Mouse (Mus musculus) CH12.LX (cell line): ENCODE measurements at regions not wholly inside any gene's neighbourhood (a gene's known extent, or its start where the extent isn't known, plus 50 kb on each side); places are given as distances from the start of the nearest gene placed in this dataset.
A peak's percentile ranks its signal among the peaks of the same experiment; 100 is the strongest.

ENCODE experiments used
- DNase-seq: peaks from one replicate; pipeline ENCODE4 v3.0.0-alpha.2; 2013; ENCODE audit errors: extremely low read depth
- H3K27ac ChIP-seq: 2 replicates; pipeline ENCODE4 v1.5.1; 2012; ENCODE audit warnings: low read depth, mild to moderate bottlenecking, control low read depth, moderate library complexity; ENCODE audit not compliant: insufficient read depth
- H3K27me3 ChIP-seq: replicated peaks from 2 replicates; pipeline ENCODE3; 2012; ENCODE audit warnings: inconsistent platforms
- H3K36me3 ChIP-seq, 2 experiments: replicated peaks in 1 of 2; 2 replicates each; pipeline versions ENCODE3 to v1.6.1; 2012; ENCODE audit warnings: inconsistent platforms in 1 of 2, low read length in 1 of 2, mild to moderate bottlenecking in 1 of 2, mixed read lengths in 1 of 2, moderate library complexity in 1 of 2; ENCODE audit not compliant: control insufficient read depth in 1 of 2, insufficient read depth in 1 of 2
- H3K4me1 ChIP-seq, 2 experiments: 2 replicates each; pipeline ENCODE4 v1.6.1; 2012; ENCODE audit warnings: inconsistent platforms in 1 of 2, moderate library complexity in 1 of 2; ENCODE audit not compliant: insufficient read depth in 2 of 2, control insufficient read depth in 1 of 2
- H3K4me2 ChIP-seq: 2 replicates; pipeline ENCODE4 v1.6.1; 2012; ENCODE audit warnings: low read depth, mild to moderate bottlenecking, control low read depth; ENCODE audit not compliant: poor library complexity, insufficient read depth, severe bottlenecking
- H3K4me3 ChIP-seq, 3 experiments: fragments of 150-350 bp in 1 of 3; sonication (generic) in 1 of 3; replicated peaks in 1 of 3; 2 replicates each; pipeline versions ENCODE3 to v1.5.1; 2011 to 2012; ENCODE audit warnings: low read depth in 2 of 3, low read length in 2 of 3, mild to moderate bottlenecking in 2 of 3, moderate library complexity in 2 of 3, control low read depth in 1 of 3, improper control_type of control experiment in 1 of 3, inconsistent platforms in 1 of 3, mixed read lengths in 1 of 3; ENCODE audit not compliant: poor library complexity in 1 of 3
- H3K79me2 ChIP-seq: replicated peaks from 2 replicates; pipeline ENCODE4 v1.6.1; 2012; ENCODE audit warnings: mild to moderate bottlenecking, moderate library complexity; ENCODE audit not compliant: control insufficient read depth, poor library complexity, insufficient read depth, severe bottlenecking; ENCODE audit errors: extremely low read depth
- H3K9ac ChIP-seq: 2 replicates; pipeline ENCODE4 v1.6.1; 2012; ENCODE audit warnings: low read depth, mild to moderate bottlenecking, control low read depth, moderate library complexity; ENCODE audit not compliant: insufficient read depth
- H3K9me3 ChIP-seq: replicated peaks from 2 replicates; pipeline ENCODE3; 2012; ENCODE audit warnings: low read length, inconsistent platforms, mixed read lengths
- BHLHE40 ChIP-seq: IDR thresholded peaks from 2 replicates; pipeline ENCODE4 v1.6.1; 2011; ENCODE audit warnings: mild to moderate bottlenecking, low read depth, low read length, improper control_type of control experiment
- CHD1 ChIP-seq: IDR thresholded peaks from 2 replicates; pipeline ENCODE4 v1.6.1; 2012; ENCODE audit warnings: low read depth, low read length, improper control_type of control experiment, inconsistent platforms
- E2F4 ChIP-seq: IDR thresholded peaks from 2 replicates; pipeline ENCODE4 v1.6.1; 2011; ENCODE audit warnings: low read depth, low read length, improper control_type of control experiment; ENCODE audit not compliant: insufficient replicate concordance
- ELF1 ChIP-seq: IDR thresholded peaks from 2 replicates; pipeline ENCODE4 v1.6.1; 2014; ENCODE audit warnings: low read depth, mild to moderate bottlenecking, inconsistent platforms, low read length, improper control_type of control experiment
- HCFC1 ChIP-seq: IDR thresholded peaks from 2 replicates; pipeline ENCODE4 v1.6.1; 2012; ENCODE audit warnings: low read depth, mild to moderate bottlenecking, inconsistent platforms, low read length, improper control_type of control experiment
- MAFK ChIP-seq: IDR thresholded peaks from 2 replicates; pipeline ENCODE4 v1.6.1; 2011; ENCODE audit warnings: low read length, improper control_type of control experiment; ENCODE audit not compliant: insufficient replicate concordance
- MAX ChIP-seq: IDR thresholded peaks from 2 replicates; pipeline ENCODE4 v1.6.1; 2011; ENCODE audit warnings: low read length, improper control_type of control experiment
- MEF2A ChIP-seq: IDR thresholded peaks from 2 replicates; pipeline ENCODE4 v1.6.1; 2014; ENCODE audit warnings: low read depth, mild to moderate bottlenecking, inconsistent platforms, low read length, improper control_type of control experiment, borderline replicate concordance
- MYC ChIP-seq: IDR thresholded peaks from 2 replicates; pipeline ENCODE4 v1.6.1; 2011; ENCODE audit warnings: low read depth, mild to moderate bottlenecking, improper control_type of control experiment, low read length
- POLR2A ChIP-seq: IDR thresholded peaks from 2 replicates; pipeline ENCODE4 v1.6.1; 2011; ENCODE audit warnings: low read depth, mild to moderate bottlenecking, improper control_type of control experiment, low read length
- RAD21 ChIP-seq: IDR thresholded peaks from 2 replicates; pipeline ENCODE4 v1.6.1; 2011; ENCODE audit warnings: low read depth, mild to moderate bottlenecking, low read length, improper control_type of control experiment, moderate library complexity
- SIN3A ChIP-seq: IDR thresholded peaks from 2 replicates; pipeline ENCODE4 v1.6.1; 2012; ENCODE audit warnings: low read length, improper control_type of control experiment, inconsistent platforms
- SMC3 ChIP-seq: IDR thresholded peaks from 2 replicates; pipeline ENCODE4 v1.6.1; 2011; ENCODE audit warnings: low read depth, low read length, improper control_type of control experiment
- TCF12 ChIP-seq: IDR thresholded peaks from 2 replicates; pipeline ENCODE4 v1.6.1; 2014; ENCODE audit warnings: low read depth, mild to moderate bottlenecking, inconsistent platforms, low read length, improper control_type of control experiment
- USF1 ChIP-seq: IDR thresholded peaks from 2 replicates; pipeline ENCODE4 v1.6.1; 2014; ENCODE audit warnings: low read depth, mild to moderate bottlenecking, inconsistent platforms, low read length, improper control_type of control experiment
- USF2 ChIP-seq: conservative IDR thresholded peaks from 2 replicates; pipeline ENCODE4 v1.6.1; 2011; ENCODE audit warnings: low read depth, low read length, improper control_type of control experiment
- ZNF384 ChIP-seq: IDR thresholded peaks from 2 replicates; pipeline ENCODE4 v1.6.1; 2012; ENCODE audit warnings: low read depth, low read length, improper control_type of control experiment, inconsistent platforms
- dilution Hi-C: fragments of 300-500 bp; cut with MboI; formaldehyde crosslinking; loops from 2 replicates; pipeline ENCODE4 v1.14.3; 2020; ENCODE audit warnings: low sequenced_read_pairs; ENCODE audit not compliant: extremely low pct_unique_long_range_greater_than_20kb, extremely low pct_ligation_motif_present
- in situ Hi-C: fragments of 300-500 bp; cut with MboI; formaldehyde crosslinking; loops from 3 replicates; pipeline ENCODE4 v1.14.3; 2019; ENCODE audit warnings: low sequenced_read_pairs, low pct_ligation_motif_present, low pct_unique_long_range_greater_than_20kb, mixed read lengths

GRCm38 (mm10) chr10:95059486-95060091, 115.0 kb upstream of the Plxnc1 start:
- Histone ChIP-seq H3K4me3 (no peak overlapping the region), H3K4me2 (peak overlapping the region; percentile 59), H3K27me3 (no peaks in the 10 kb centered on the region), H3K9ac (no peak overlapping the region), H3K27ac (no peak overlapping the region), H3K4me1 (peaks cover 3 to 9% of the 10 kb centered on the region in 2 experiments; a peak in 3 of 4 replicates), H3K79me2 (no peaks in the 10 kb centered on the region), H3K9me3 (no peaks in the 10 kb centered on the region), H3K36me3 (no peaks in the 10 kb centered on the region)
- DNase-seq, result peak; percentile 23
- in situ Hi-C loops, result no loop called here
- dilution Hi-C loops, result no loop called here
- TF ChIP-seq TCF12 (no peak), SIN3A (no peak), USF1 (peak; percentile 32; the same call in 1 of the 2 replicates), HCFC1 (peak; percentile 51), BHLHE40 (peak; percentile 51), MAX (peak; percentile 98), POLR2A (0 out of 2 replicates have a peak, but pooled peaks have one; percentile 38), USF2 (0 out of 2 replicates have a peak, but pooled peaks have one; percentile 14)

GRCm38 (mm10) chr10:95059078-95059477, 114.4 kb upstream of the Plxnc1 start:
- Histone ChIP-seq H3K9me3 (no peaks in the 10 kb centered on the region), H3K36me3 (no peaks in the 10 kb centered on the region), H3K4me1 (peaks cover 3 to 11% of the 10 kb centered on the region in 2 experiments; a peak in 3 of 4 replicates), H3K9ac (no peak overlapping the region), H3K27me3 (no peaks in the 10 kb centered on the region), H3K27ac (no peak overlapping the region), H3K4me2 (peak overlapping the region; percentile 59), H3K79me2 (no peaks in the 10 kb centered on the region), H3K4me3 (no peak overlapping the region)
- no peak for DNase-seq
- in situ Hi-C loops (no loop called here), dilution Hi-C loops (no loop called here)
- TF ChIP-seq ELF1, result no peak
- TF ChIP-seq ZNF384, result peak; percentile 22; the same call in 1 of the 2 replicates

GRCm38 (mm10) chr10:95057051-95057714, 112.5 kb upstream of the Plxnc1 start:
- in situ Hi-C loops, result no loop called here
- H3K79me2 ChIP-seq, result no peaks in the 10 kb centered on the region
- no peaks in the 10 kb centered on the region for H3K9me3 ChIP-seq
- peaks cover 3 to 19% of the 10 kb centered on the region in 2 experiments; a peak in 3 of 4 replicates for H3K4me1 ChIP-seq
- no peak for DNase-seq
- TF ChIP-seq SMC3 (no peak), E2F4 (no peak), RAD21 (no peak), MAFK (no peak), SIN3A (no peak), MYC (no peak), MEF2A (no peak), CHD1 (no peak), USF2 (no peak)
- no peak overlapping the region for H3K4me2 ChIP-seq
- H3K4me3 ChIP-seq, result no peak overlapping the region
- H3K27me3 ChIP-seq, result no peaks in the 10 kb centered on the region
- H3K9ac ChIP-seq, result no peak overlapping the region
- H3K27ac ChIP-seq, result no peak overlapping the region
- no peaks in the 10 kb centered on the region for H3K36me3 ChIP-seq
- dilution Hi-C loops, result no loop called here
